Mouse (Mus musculus) monocyte, adult 5-6 weeks (primary cell): ENCODE results near the gene Cep95. TPM values are rescaled to one million over a fixed set of nuclear protein-coding genes. Genes with fewer than 3 reads are reported as not detected.
"Not testable (repeated sequence)": the region's sequence is repeated elsewhere in the genome, so short reads cannot be mapped to it uniquely, and the experiment has no call there.

Experiments used
- ATAC-seq: fragments of 153-309, 156-312 bp; replicated peaks from 2 replicates; pipeline ENCODE4 v1.8.0; 2017; ENCODE audit warnings: mild to moderate bottlenecking; ENCODE audit not compliant: low TSS enrichment, insufficient number of reproducible peaks, severe bottlenecking, poor library complexity, low FRiP score
- total RNA-seq: library from RNA; stranded (forward); fragments of 200-1000, 200-491, 200-594 nt; gene quantifications from 3 replicates; pipeline ENCODE4 v1.2.3, GENCODE M21; 2017

Cep95 gene
- total RNA-seq, 1 experiment from 2014 or later, result 22.2 TPM

DNA sequence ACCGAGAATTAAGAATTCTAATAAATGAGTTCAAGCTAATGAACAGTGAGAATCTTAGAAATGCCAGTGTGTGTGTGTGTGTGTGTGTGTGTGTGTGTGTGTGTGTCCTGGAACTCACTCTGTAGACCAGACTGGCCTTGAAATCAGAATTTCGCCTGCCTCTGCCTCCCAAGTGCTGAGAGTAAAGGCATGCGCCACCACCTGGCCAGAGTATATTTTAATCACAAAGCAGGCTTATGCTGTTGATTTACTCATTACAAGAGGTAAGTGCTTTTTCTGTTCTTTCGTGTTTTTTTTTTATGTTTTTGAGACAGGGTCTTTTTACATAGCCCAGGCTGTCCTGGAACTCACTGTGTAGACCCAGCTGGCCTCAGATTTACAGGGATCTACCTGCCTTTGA lies 4.8 kb downstream of the Cep95 start:
- no peak for ATAC-seq

DNA sequence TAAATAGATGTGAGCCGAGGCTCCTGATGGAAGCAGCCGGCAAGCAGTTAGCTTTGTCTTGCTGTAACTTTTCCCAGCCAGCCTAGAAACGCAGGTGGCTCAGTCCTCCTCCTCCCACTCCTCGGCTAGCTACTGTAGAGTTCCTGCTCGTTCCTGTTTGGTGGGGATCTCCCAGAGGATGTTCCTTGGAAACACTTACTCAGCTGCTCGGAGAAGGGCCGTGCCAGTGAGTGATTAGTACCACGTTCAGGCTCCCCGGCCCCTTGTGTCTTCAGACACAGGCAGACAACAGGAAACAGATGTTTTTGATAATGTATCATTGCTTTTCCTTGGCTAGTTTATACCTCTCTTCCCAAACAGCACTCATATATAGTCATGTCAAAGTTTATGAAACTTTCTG lies 6.6 kb downstream of the Cep95 start:
- no peak for ATAC-seq

- no peak for ATAC-seq
Observed at GRCm38 (mm10) chr11:106802069-106802627, 13.1 kb downstream of the Cep95 start.

DNA sequence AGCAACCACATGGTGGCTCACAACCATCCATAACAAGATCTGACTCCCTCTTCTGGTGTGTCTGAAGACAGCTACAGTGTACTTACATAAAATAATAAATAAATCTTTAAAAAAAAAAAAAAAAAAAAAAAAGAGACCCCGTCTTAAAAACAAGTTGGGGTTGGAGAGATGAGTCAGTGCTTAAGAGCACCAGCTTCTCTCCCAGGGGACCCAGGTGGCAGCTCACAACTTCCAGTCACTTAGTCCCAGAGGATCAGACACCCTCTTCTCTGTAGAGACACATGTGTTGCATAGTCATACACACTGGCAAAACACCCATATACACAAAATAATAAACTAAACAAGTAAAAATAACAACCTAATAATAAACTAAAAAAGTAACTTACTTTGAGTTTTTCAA lies 18.4 kb downstream of the Cep95 start:
- not testable (repeated sequence) for ATAC-seq

GRCm38 (mm10) chr11:106812410-106813136 lies 23.5 kb downstream of the Cep95 start:
- no peak for ATAC-seq

DNA sequence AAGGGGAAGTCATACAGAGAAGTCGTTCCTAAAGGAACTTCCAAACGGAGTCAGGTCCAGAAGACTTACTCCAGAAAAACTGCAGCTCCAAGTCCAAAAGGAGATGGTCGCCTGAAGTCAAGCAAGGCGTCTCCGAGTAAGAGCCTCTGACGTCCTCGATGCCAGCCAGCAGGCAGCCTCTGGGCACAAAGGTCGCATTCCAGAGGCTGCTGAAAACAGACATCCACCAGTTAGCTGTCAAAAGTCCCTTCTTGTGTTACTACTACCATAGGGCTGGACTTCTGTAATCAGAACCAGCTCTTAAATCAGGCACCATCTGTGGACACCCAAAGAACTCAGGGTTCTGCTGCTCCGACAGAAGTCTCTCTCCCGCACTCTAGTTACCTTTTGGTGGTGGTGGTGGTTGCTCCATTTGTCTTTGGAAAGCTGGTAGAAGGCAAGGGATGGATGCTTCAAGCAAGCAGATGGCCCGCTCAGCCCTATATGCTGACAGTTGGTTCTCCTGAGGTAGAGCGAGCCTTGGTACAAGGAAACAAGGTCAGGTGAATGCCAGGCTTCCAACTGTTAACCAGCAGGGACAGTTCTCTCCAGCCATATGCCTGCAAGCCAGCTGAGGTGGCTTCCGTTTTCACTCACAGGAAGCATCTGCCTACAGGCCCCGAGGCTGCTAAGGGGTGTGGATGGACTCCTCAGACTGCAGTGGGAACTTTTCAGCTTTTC lies 25.7 kb downstream of the Cep95 start:
- ATAC-seq, result no peak

DNA sequence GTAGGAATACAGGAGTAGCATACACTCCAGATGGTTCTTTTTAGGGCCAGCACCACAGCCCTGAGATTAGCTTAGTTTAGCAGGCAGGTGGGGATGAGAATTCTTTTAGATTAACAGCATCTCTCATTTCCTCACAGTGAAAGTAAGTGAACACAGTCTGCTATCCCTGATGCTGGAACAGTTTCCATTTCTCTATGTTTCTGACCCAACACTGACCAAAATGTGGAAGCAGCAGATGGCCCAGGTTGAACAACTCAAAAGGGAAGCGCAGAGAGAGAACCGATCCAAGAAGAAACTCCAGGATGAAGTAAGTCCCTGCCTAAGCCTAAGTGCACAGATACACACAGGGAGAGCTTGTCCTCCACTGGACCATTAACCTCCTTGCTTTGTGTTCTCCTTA lies 26.3 kb downstream of the Cep95 start:
- ATAC-seq, result no peak

- no peak for ATAC-seq
Observed at GRCm38 (mm10) chr11:106815761-106816160, 26.7 kb downstream of the Cep95 start.

GRCm38 (mm10) chr11:106816316-106816715 lies 27.3 kb downstream of the Cep95 start:
- no peak for ATAC-seq

DNA sequence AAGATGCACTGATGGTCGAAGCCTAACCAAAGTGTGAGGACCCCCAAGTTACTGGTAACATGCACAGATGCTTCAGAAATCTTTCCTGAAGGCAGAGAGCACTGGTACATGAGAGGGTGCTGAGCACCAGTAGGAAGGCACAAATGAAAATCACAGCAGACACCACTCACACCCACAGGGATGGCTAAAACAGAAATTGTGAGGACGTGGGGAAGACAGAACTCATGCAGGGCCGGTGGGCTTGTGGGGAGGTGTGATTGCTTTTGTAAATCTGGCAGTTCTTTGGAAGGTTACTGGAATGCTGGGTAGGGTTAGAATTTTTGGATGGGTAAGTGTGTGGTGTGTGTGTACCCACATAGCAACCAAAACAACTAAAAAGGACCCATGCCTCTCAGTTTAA lies 28.1 kb downstream of the Cep95 start:
- ATAC-seq, result no peak

- no peak for ATAC-seq
Observed at GRCm38 (mm10) chr11:106817808-106818207, 28.8 kb downstream of the Cep95 start.

GRCm38 (mm10) chr11:106818341-106818740 lies 29.3 kb downstream of the Cep95 start:
- ATAC-seq, result no peak

GRCm38 (mm10) chr11:106819595-106819994 lies 30.5 kb downstream of the Cep95 start:
- peak; percentile 74 for ATAC-seq

- no peak for ATAC-seq
Observed at GRCm38 (mm10) chr11:106820252-106820651, 31.2 kb downstream of the Cep95 start.

DNA sequence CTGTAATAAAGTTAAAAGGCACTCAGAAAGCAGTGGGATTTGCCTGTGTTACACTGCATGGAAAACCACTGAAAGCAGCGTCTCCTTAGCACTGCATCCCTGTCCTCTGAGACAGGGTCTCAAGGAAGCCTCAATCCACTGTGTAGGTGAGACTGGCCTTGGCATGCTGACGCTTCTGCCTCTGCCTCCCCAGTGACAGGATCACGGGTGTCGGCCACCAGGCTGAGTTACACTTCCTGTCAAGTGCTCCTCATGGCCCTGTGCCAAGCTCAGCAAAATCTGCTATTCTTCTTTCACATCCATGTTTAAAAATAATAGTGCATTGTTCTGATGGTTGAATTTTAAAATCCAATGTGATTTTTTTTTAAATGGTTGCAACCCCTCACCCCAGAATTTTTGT lies 31.9 kb downstream of the Cep95 start:
- ATAC-seq, result 0 out of 2 replicates have a peak, but pooled peaks have one; percentile 49

- ATAC-seq, result no peak
Observed at GRCm38 (mm10) chr11:106821397-106821796, 32.3 kb downstream of the Cep95 start.

DNA sequence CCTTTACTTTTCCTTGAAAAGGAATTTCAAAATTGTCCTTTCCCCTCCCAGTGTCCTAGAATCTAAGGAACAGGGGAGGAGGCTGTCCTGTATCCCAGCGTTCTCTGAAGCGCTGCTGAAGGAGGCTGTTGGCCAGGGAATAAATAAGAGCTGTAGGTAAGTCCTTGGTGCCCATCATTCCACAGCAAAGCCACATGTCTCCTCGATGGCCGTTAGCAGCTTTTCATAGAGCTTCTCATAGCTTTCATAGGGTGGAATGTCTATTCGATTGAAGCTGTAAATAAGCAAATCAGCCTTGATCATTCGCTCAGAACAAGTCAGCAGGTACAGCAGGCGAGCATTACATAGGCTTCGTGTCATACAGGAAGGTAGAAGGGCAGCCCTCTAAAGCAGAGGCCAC lies 33.4 kb downstream of the Cep95 start:
- no peak for ATAC-seq

DNA sequence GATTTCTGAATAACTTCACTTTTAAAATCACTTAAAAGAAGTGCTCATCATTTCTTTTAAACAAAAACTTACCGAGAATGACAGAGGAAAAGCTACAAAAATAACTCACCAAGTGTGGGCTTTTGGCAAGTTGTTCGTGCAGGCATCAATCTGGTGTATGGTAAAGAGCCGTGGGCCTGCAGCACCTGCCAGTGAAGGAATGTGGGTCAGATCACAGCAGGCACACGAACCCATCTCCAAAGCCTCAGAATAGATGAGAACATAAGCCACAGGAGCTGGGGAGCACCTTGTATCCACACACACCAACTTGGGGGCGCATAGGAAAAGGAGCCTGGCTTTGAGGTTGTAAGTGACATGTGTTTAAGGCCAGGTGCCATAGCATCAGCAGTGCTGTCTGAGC lies 33.9 kb downstream of the Cep95 start:
- no peak for ATAC-seq

DNA sequence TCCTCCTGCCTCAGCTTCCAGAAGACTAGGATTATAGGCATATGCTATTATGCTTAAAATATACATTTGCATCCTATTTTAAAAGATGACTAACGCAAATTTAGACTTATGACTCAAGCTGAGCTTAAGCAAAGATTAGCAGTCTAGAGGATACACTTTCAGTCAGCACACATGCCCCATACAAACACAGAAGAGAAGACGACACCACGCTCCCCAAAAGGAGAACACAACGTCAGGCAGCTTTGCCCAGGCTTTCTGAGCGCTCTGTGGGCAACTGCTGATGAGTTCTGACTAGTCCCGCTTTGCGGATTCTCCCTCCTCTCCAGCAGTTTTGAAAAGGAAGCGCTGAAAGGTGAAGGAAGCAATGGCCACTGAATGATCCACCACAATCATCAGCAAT lies 34.7 kb downstream of the Cep95 start:
- ATAC-seq, result no peak

GRCm38 (mm10) chr11:106824403-106824802 lies 35.4 kb downstream of the Cep95 start:
- ATAC-seq, result no peak
